Mouse (Mus musculus) embryonic facial prominence, embryonic 15.5 days (tissue): ENCODE results near the gene Itm2c. TPM values are rescaled to one million over a fixed set of nuclear protein-coding genes. Genes with fewer than 3 reads are reported as not detected.

Experiments
- ATAC-seq: fragments of 200-750 bp; cut with Nextera tagmentation; 2 replicates; pipeline ENCODE4 v1.8.0; 2017; ENCODE audit warnings: low read depth, moderate TSS enrichment; ENCODE audit not compliant: insufficient number of reproducible peaks, low FRiP score, low TSS enrichment
- H3K27ac ChIP-seq: fragments of 300-500 bp; sonication (generic); replicated peaks from 2 replicates; pipeline ENCODE4 v1.5.1; 2015; ENCODE audit warnings: mild to moderate bottlenecking, inconsistent platforms
- H3K27me3 ChIP-seq: fragments of 300-500 bp; sonication (generic); 2 replicates; pipeline ENCODE4 v1.6.1; 2015; ENCODE audit warnings: inconsistent platforms
- H3K36me3 ChIP-seq: fragments of 300-500 bp; sonication (generic); 2 replicates; pipeline ENCODE4 v1.6.1; 2015; ENCODE audit warnings: mild to moderate bottlenecking, inconsistent platforms
- H3K4me1 ChIP-seq: fragments of 300-500 bp; sonication (generic); 2 replicates; pipeline ENCODE4 v1.6.1; 2015; ENCODE audit warnings: inconsistent platforms
- H3K4me2 ChIP-seq: fragments of 300-500 bp; sonication (generic); replicated peaks from 2 replicates; pipeline ENCODE4 v1.6.1; 2015; ENCODE audit warnings: mild to moderate bottlenecking, inconsistent platforms
- H3K4me3 ChIP-seq: fragments of 300-500 bp; sonication (generic); replicated peaks from 2 replicates; pipeline ENCODE4 v1.5.1; 2015; ENCODE audit warnings: mild to moderate bottlenecking, inconsistent platforms
- H3K9ac ChIP-seq: fragments of 300-500 bp; sonication (generic); 2 replicates; pipeline ENCODE4 v1.6.1; 2015; ENCODE audit warnings: inconsistent platforms
- H3K9me3 ChIP-seq: fragments of 300-500 bp; sonication (generic); replicated peaks from 2 replicates; pipeline ENCODE4 v1.6.1; 2016; ENCODE audit warnings: inconsistent platforms
- WGBS: fragments of 180-500 bp; shearing (Covaris S2); methylation state at CpG from one replicate; pipeline ENCODE4 v1.1.7; 2015; 5-methylcytosine and 5-hydroxymethylcytosine counted together
- polyA plus RNA-seq: library from polyadenylated mRNA; unstranded; fragments of >200 nt; fragmentation: Nextera tagmentation; extraction: Ambion mirVana; gene quantifications from 2 replicates; pipeline ENCODE4 v1.2.1, GENCODE M21; 2015

The Itm2c gene
- polyA plus RNA-seq, 1 experiment from 2014 or later, result 283 TPM

GRCm38 (mm10) chr1:85870546-85870945 lies 23.5 kb upstream of the Itm2c start:
- Histone ChIP-seq H3K36me3 (no peaks in the 10 kb centered on the region), H3K27ac (no peak overlapping the region), H3K9ac (no peak overlapping the region), H3K4me2 (no peak overlapping the region), H3K9me3 (0 out of 2 replicates have a peak, but pooled peaks cover 1% of the 10 kb centered on the region), H3K4me1 (no peaks in the 10 kb centered on the region), H3K27me3 (no peaks in the 10 kb centered on the region), H3K4me3 (no peak overlapping the region)
- 66% methylated on average over 2 of the region's 2 CpGs for WGBS
- ATAC-seq, result no peak

- H3K36me3 ChIP-seq, result no peaks in the 10 kb centered on the region
- H3K4me1 ChIP-seq, result no peaks in the 10 kb centered on the region
- H3K4me3 ChIP-seq, result no peak overlapping the region
- no peaks in the 10 kb centered on the region for H3K27me3 ChIP-seq
- no peak overlapping the region for H3K4me2 ChIP-seq
- no peak overlapping the region for H3K27ac ChIP-seq
- H3K9ac ChIP-seq, result no peak overlapping the region
- no peaks in the 10 kb centered on the region; the same call in 1 of the 2 replicates for H3K9me3 ChIP-seq
- WGBS, result 89% methylated on average over 12 of the region's 12 CpGs
- ATAC-seq, result no peak
Measured at GRCm38 (mm10) chr1:85882003-85882402, 12.1 kb upstream of the Itm2c start.

GRCm38 (mm10) chr1:85887221-85887620 lies 6.9 kb upstream of the Itm2c start:
- Histone ChIP-seq H3K9me3 (no peaks in the 10 kb centered on the region), H3K4me2 (no peak overlapping the region)
- ATAC-seq, result no peak

GRCm38 (mm10) chr1:85894748-85895360 lies 773 bp downstream of the Itm2c start:
- Histone ChIP-seq H3K9ac (peak overlapping the region; percentile 61), H3K4me2 (peak overlapping the region; percentile 63), H3K9me3 (no peaks in the 10 kb centered on the region), H3K27ac (peak overlapping the region; percentile 88), H3K27me3 (no peaks in the 10 kb centered on the region), H3K4me1 (peaks cover 53% of the 10 kb centered on the region), H3K36me3 (no peaks in the 10 kb centered on the region), H3K4me3 (peak overlapping the region; percentile 70)
- under 1% methylated on average over 30 of the region's 30 CpGs for WGBS
- ATAC-seq, result 0 out of 2 replicates have a peak, but pooled peaks have one; percentile 41

More at GRCm38 (mm10) chr1:85887221-85887620, 6.9 kb upstream of the Itm2c start:
- Histone ChIP-seq H3K27ac (no peak overlapping the region), H3K4me1 (no peaks in the 10 kb centered on the region), H3K36me3 (no peaks in the 10 kb centered on the region), H3K9ac (no peak overlapping the region), H3K4me3 (no peak overlapping the region), H3K27me3 (no peaks in the 10 kb centered on the region)
- 87% methylated on average over 7 of the region's 7 CpGs for WGBS

- peak overlapping the region; percentile 63 for H3K4me2 ChIP-seq
- H3K36me3 ChIP-seq, result no peaks in the 10 kb centered on the region
- no peaks in the 10 kb centered on the region for H3K9me3 ChIP-seq
- H3K9ac ChIP-seq, result peak overlapping the region; percentile 61
- ATAC-seq, result peak; percentile 56; the same call in 1 of the 2 replicates
- 2% methylated on average over 15 of the region's 15 CpGs for WGBS
- peak overlapping the region; percentile 88 for H3K27ac ChIP-seq
- H3K27me3 ChIP-seq, result no peaks in the 10 kb centered on the region
- H3K4me3 ChIP-seq, result peak overlapping the region; percentile 70
- peaks cover 58% of the 10 kb centered on the region for H3K4me1 ChIP-seq
Measured at GRCm38 (mm10) chr1:85895391-85895837, 1.3 kb downstream of the Itm2c start.

- Histone ChIP-seq H3K4me1 (peaks cover 65% of the 10 kb centered on the region), H3K9me3 (no peaks in the 10 kb centered on the region), H3K4me3 (peak overlapping the region; percentile 70), H3K36me3 (no peaks in the 10 kb centered on the region), H3K27ac (peak overlapping the region; percentile 88), H3K4me2 (peak overlapping the region; percentile 63), H3K27me3 (no peaks in the 10 kb centered on the region), H3K9ac (no peak overlapping the region)
- 68% methylated on average over 5 of the region's 5 CpGs for WGBS
- no peak for ATAC-seq
Measured at GRCm38 (mm10) chr1:85896110-85896509, 2.0 kb downstream of the Itm2c start.

GRCm38 (mm10) chr1:85896781-85897700 lies 3.0 kb downstream of the Itm2c start:
- 39% methylated on average over 12 of the region's 12 CpGs for WGBS
- H3K36me3 ChIP-seq, result no peaks in the 10 kb centered on the region

GRCm38 (mm10) chr1:85897901-85898760 lies 4.0 kb downstream of the Itm2c start:
- ATAC-seq, result no peak
- Histone ChIP-seq H3K27ac (peak overlapping the region; percentile 81), H3K27me3 (no peaks in the 10 kb centered on the region), H3K9me3 (no peaks in the 10 kb centered on the region), H3K36me3 (peaks cover 4% of the 10 kb centered on the region), H3K9ac (no peak overlapping the region), H3K4me3 (0 out of 2 replicates have a peak overlapping the region, but pooled peaks have one; percentile 0), H3K4me2 (peak overlapping the region; percentile 63), H3K4me1 (peaks cover 79% of the 10 kb centered on the region)
- WGBS, result 13% methylated on average over 8 of the region's 8 CpGs

More at GRCm38 (mm10) chr1:85896781-85897700, 3.0 kb downstream of the Itm2c start:
- Histone ChIP-seq H3K27me3 (no peaks in the 10 kb centered on the region), H3K4me1 (peaks cover 75% of the 10 kb centered on the region), H3K4me3 (no peak overlapping the region; the same call in 1 of the 2 replicates), H3K27ac (peak overlapping the region; percentile 81), H3K9ac (no peak overlapping the region), H3K4me2 (peak overlapping the region; percentile 63), H3K9me3 (no peaks in the 10 kb centered on the region)
- ATAC-seq, result no peak

- Histone ChIP-seq H3K4me1 (peaks cover 75% of the 10 kb centered on the region), H3K9ac (no peak overlapping the region), H3K4me2 (peak overlapping the region; percentile 15), H3K4me3 (no peak overlapping the region), H3K9me3 (no peaks in the 10 kb centered on the region), H3K27me3 (no peaks in the 10 kb centered on the region), H3K36me3 (peaks cover 11% of the 10 kb centered on the region), H3K27ac (peak overlapping the region; percentile 81)
- 37% methylated on average over 12 of the region's 12 CpGs for WGBS
- ATAC-seq, result no peak
Measured at GRCm38 (mm10) chr1:85898761-85899387, 4.8 kb downstream of the Itm2c start.

GRCm38 (mm10) chr1:85899388-85899761 lies 5.3 kb downstream of the Itm2c start:
- no peak overlapping the region for H3K4me2 ChIP-seq
- no peaks in the 10 kb centered on the region for H3K27me3 ChIP-seq
- peaks cover 71% of the 10 kb centered on the region for H3K4me1 ChIP-seq
- no peaks in the 10 kb centered on the region for H3K9me3 ChIP-seq
- no peak overlapping the region for H3K9ac ChIP-seq
- peaks cover 16% of the 10 kb centered on the region for H3K36me3 ChIP-seq
- no peak for ATAC-seq
- H3K27ac ChIP-seq, result peak overlapping the region; percentile 81; the same call in 1 of the 2 replicates
- H3K4me3 ChIP-seq, result no peak overlapping the region
